Mouse (Mus musculus) ES-E14 (cell line): ENCODE data around the gene Mrpl12. TPM values are rescaled to one million over a fixed set of nuclear protein-coding genes. Genes with fewer than 3 reads are reported as not detected.
"Not testable (repeated sequence)": the region's sequence is repeated elsewhere in the genome, so short reads cannot be mapped to it uniquely, and the experiment has no call there.

Experiments
- DNase-seq: peaks from one replicate; pipeline ENCODE4 v3.0.0-alpha.2; 2013; ENCODE audit warnings: low read depth, low spot score
- H3K27ac ChIP-seq: 2 replicates; pipeline ENCODE4 v1.5.1; 2012; ENCODE audit warnings: low read depth, mild to moderate bottlenecking, low read length, moderate library complexity, mixed read lengths; ENCODE audit not compliant: poor library complexity, insufficient read depth, severe bottlenecking
- H3K36me3 ChIP-seq: 2 replicates; pipeline ENCODE4 v1.6.1; 2012; ENCODE audit warnings: mild to moderate bottlenecking, low read length, moderate library complexity, mixed read lengths; ENCODE audit not compliant: control insufficient read depth, poor library complexity, insufficient read depth, severe bottlenecking
- H3K4me1 ChIP-seq, 2 experiments: fragments of 150-350 bp in 1 of 2; sonication (generic) in 1 of 2; 2 replicates each; pipeline ENCODE4 v1.6.1; 2012; ENCODE audit warnings: low read length in 2 of 2, mild to moderate bottlenecking in 1 of 2, mixed read lengths in 1 of 2; ENCODE audit not compliant: control insufficient read depth in 2 of 2, insufficient read depth in 2 of 2, poor library complexity in 1 of 2
- H3K4me3 ChIP-seq, 2 experiments: fragments of 150-350 bp in 1 of 2; sonication (generic) in 1 of 2; 2 replicates each; pipeline ENCODE4 v1.5.1; 2012; ENCODE audit warnings: low read length in 2 of 2, low read depth in 1 of 2, mild to moderate bottlenecking in 1 of 2, mixed read lengths in 1 of 2; ENCODE audit not compliant: insufficient read depth in 1 of 2, poor library complexity in 1 of 2, severe bottlenecking in 1 of 2
- H3K9ac ChIP-seq: 2 replicates; pipeline ENCODE4 v1.6.1; 2012; ENCODE audit warnings: low read depth, mild to moderate bottlenecking, low read length, mixed read lengths; ENCODE audit not compliant: poor library complexity, insufficient read depth, severe bottlenecking
- H3K9me3 ChIP-seq: fragments of 150-350 bp; sonication (generic); 2 replicates; pipeline ENCODE4 v1.6.1; 2012; ENCODE audit warnings: low read depth, mild to moderate bottlenecking, low read length; ENCODE audit not compliant: control insufficient read depth, insufficient read depth
- CHD2 ChIP-seq: IDR thresholded peaks from 2 replicates; pipeline ENCODE4 v1.6.1; 2014; ENCODE audit warnings: mild to moderate bottlenecking, low read depth, low read length, inconsistent platforms
- HCFC1 ChIP-seq: IDR thresholded peaks from 2 replicates; pipeline ENCODE4 v1.6.1; 2012; ENCODE audit warnings: low read length, inconsistent platforms, borderline replicate concordance; ENCODE audit not compliant: insufficient read depth
- MAFK ChIP-seq: IDR thresholded peaks from 2 replicates; pipeline ENCODE4 v1.6.1; 2014; ENCODE audit warnings: mild to moderate bottlenecking, low read depth, low read length, inconsistent platforms; ENCODE audit not compliant: insufficient read depth
- ZC3H11A ChIP-seq: IDR thresholded peaks from 2 replicates; pipeline ENCODE4 v1.6.1; 2012; ENCODE audit warnings: low read depth, mild to moderate bottlenecking, inconsistent platforms, low read length, borderline replicate concordance
- ZNF384 ChIP-seq: IDR thresholded peaks from 2 replicates; pipeline ENCODE4 v1.6.1; 2012; ENCODE audit warnings: low read depth, low read length, inconsistent platforms
- in situ Hi-C, 2 experiments: fragments of 600-800 bp; cut with MboI; formaldehyde crosslinking; loops; one replicate each; pipeline ENCODE4 v1.15.1; 2025; ENCODE audit warnings: low sequenced_read_pairs in 2 of 2, inconsistent platforms in 1 of 2; ENCODE audit not compliant: unreplicated experiment in 2 of 2
- total RNA-seq: library from RNA; depleted of rRNA; stranded (reverse); fragments of 300-350 nt; gene quantifications from 2 replicates; pipeline ENCODE4 v1.2.3, GENCODE M21; 2012

The Mrpl12 gene
- total RNA-seq, 1 experiment = 136 TPM

DNA sequence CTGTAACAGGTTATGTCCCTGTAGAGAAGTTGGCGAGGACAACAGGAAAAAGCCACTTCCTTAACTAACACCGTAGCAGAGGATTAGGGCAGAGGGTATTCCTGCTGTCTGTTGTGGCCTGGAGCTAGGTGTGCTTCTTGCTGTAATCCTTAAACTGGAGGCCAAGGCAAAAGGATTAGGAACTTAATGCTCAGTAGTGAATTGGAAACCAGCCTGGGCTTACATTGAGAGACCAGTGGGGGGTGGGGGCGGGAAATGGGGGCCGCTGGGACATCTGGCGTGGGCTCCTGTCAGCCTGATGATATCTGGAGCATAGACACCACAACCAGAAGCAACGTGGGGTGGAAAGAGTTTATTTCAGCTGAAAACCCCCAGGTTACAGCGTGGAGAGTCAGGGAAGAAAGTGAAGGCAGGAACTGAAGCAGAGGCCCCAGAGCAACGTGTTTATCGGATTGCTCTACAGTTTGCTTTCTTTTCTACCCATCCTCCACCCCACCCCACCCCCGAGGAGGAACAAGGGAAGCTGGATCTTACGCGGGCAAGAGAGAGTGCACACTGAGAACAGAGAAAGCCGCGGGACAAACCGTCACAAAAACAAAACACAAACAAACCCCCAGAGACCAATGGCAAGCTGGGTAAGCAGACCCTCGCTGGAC, 26.1 kb downstream of the Mrpl12 start:
- Histone ChIP-seq H3K36me3 (no peaks in the 10 kb centered on the region), H3K4me3 (no peak overlapping the region), H3K27ac (no peak overlapping the region), H3K4me1 (peaks cover 0 to 2% of the 10 kb centered on the region in 2 experiments; a peak in 1 of 4 replicates), H3K9ac (no peak overlapping the region), H3K9me3 (no peaks in the 10 kb centered on the region)
- no peak for DNase-seq
- TF ChIP-seq ZNF384 (no peak), HCFC1 (no peak), CHD2 (no peak), MAFK (no peak), ZC3H11A (no peak)
- in situ Hi-C loops = no loop called here

GRCm38 (mm10) chr11:120512790-120513453, 28.5 kb downstream of the Mrpl12 start:
- no peak overlapping the region for H3K4me3 ChIP-seq
- no peak overlapping the region for H3K9ac ChIP-seq
- no peak for DNase-seq
- H3K27ac ChIP-seq = no peak overlapping the region
- in situ Hi-C loops = no loop called here
- no peaks in the 10 kb centered on the region for H3K9me3 ChIP-seq
- TF ChIP-seq ZC3H11A (no peak), ZNF384 (no peak), CHD2 (no peak), HCFC1 (no peak), MAFK (no peak)
- no peaks in the 10 kb centered on the region for H3K36me3 ChIP-seq
- H3K4me1 ChIP-seq = peaks cover 0 to 3% of the 10 kb centered on the region in 2 experiments; a peak in 1 of 4 replicates

DNA sequence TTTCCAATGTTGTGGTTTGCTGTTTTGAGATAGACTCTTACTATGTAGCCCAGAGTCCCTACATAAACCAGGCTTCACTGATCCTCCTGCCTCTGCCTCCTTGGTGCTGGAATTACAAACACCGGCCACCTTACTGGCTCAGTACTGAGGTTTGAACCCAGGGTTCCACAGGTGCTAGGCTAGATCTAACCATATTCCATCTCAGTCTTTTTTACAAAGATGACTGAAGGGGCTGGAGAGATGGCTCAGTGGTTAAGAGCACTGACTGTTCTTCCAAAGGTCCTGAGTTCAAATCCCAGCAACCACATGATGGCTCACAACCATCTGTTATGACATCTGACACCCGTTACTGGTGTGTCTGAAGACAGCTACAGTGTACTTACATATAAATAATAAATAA, 29.8 kb downstream of the Mrpl12 start:
- H3K4me3 ChIP-seq, H3K27ac ChIP-seq, H3K36me3 ChIP-seq, H3K9me3 ChIP-seq, in situ Hi-C loops, H3K9ac ChIP-seq, H3K4me1 ChIP-seq, DNase-seq: not testable (repeated sequence)

- no peak for TF ChIP-seq HCFC1
- TF ChIP-seq ZC3H11A = peak; percentile 58; the same call in 1 of the 2 replicates
- DNase-seq = peak; percentile 59
- in situ Hi-C loops = no loop called here
- H3K27ac ChIP-seq = no peak overlapping the region
- peaks cover 0 to 2% of the 10 kb centered on the region in 2 experiments; a peak in 1 of 4 replicates for H3K4me1 ChIP-seq
- H3K9me3 ChIP-seq = no peaks in the 10 kb centered on the region
- H3K36me3 ChIP-seq = no peaks in the 10 kb centered on the region
- H3K4me3 ChIP-seq = no peak overlapping the region; a peak in 1 of 4 replicates
- no peak overlapping the region for H3K9ac ChIP-seq
Measured at GRCm38 (mm10) chr11:120515611-120516010, 31.2 kb downstream of the Mrpl12 start.

GRCm38 (mm10) chr11:120517147-120517546, 32.7 kb downstream of the Mrpl12 start:
- in situ Hi-C loops = no loop called here
- H3K9ac ChIP-seq = no peak overlapping the region

More at GRCm38 (mm10) chr11:120517147-120517546, 32.7 kb downstream of the Mrpl12 start:
- Histone ChIP-seq H3K27ac (no peak overlapping the region), H3K4me3 (no peak overlapping the region), H3K36me3 (no peaks in the 10 kb centered on the region), H3K9me3 (no peaks in the 10 kb centered on the region), H3K4me1 (peaks cover 0 to 2% of the 10 kb centered on the region in 2 experiments; a peak in 1 of 4 replicates)
- TF ChIP-seq ZNF384 (no peak), ZC3H11A (no peak), HCFC1 (no peak), MAFK (no peak), CHD2 (no peak)
- no peak for DNase-seq
